Mouse (Mus musculus): ENCODE data around the gene Mllt1. TPM values are rescaled to one million over a fixed set of nuclear protein-coding genes. Genes with fewer than 3 reads are reported as not detected.

Mllt1 gene
- polyA plus RNA-seq, 1 experiment from 2014 or later = 13.7 TPM

GRCm38 (mm10) chr17:56869481-56869977 lies 65.7 kb downstream of the Mllt1 start:
- H3K4me2 ChIP-seq (replicated peaks; ENCODE audit: low read depth) = no peak overlapping the region
- 73% methylated on average over 9 of the region's 9 CpGs for WGBS
- no peak for DNase-seq (ENCODE audit: low spot score)
- H3K9me3 ChIP-seq (ENCODE audit: control insufficient read depth, low read length) = no peaks in the 10 kb centered on the region
- H3K27me3 ChIP-seq (ENCODE audit: control insufficient read depth, insufficient read depth, low read length) = no peaks in the 10 kb centered on the region
- H3K36me3 ChIP-seq (ENCODE audit: control insufficient read depth, insufficient read depth, low read length) = no peaks in the 10 kb centered on the region
- H3K4me1 ChIP-seq (replicated peaks; ENCODE audit: control insufficient read depth, insufficient read depth) = no peaks in the 10 kb centered on the region
- no peak for TF ChIP-seq EP300 (optimal IDR thresholded peaks at IDR 0.05)
- no peak overlapping the region for H3K9ac ChIP-seq (ENCODE audit: low read length)
- no peak overlapping the region for H3K4me3 ChIP-seq (ENCODE audit: low read depth, low read length)
- ATAC-seq (ENCODE audit: low FRiP score, low TSS enrichment) = no peak
- H3K27ac ChIP-seq (replicated peaks) = no peak overlapping the region

DNA sequence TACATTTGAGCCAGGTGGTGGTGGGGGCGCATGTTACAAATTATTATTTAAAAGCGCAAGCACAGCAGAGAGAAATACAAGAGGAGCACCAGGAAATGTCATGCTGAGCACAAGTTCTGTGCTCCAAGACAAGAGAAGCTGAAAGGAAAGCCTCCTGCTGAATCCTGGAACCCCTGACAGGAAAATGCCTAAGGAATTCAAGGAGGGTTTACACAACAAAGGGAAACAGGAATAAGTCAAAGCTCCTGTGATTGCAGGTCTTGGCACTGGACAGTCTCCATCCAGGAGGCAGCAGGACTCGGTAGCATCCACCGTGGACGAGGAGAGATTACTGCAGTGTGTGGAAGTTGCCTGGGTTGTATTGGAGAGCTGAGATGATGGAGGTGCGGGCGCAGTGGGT lies 69.1 kb downstream of the Mllt1 start:
- TF ChIP-seq CTCF (IDR thresholded peaks at IDR 0.05; ENCODE audit: low read depth) (no peak), EP300 (optimal IDR thresholded peaks at IDR 0.05) (no peak)
- no peaks in the 10 kb centered on the region for H3K9me3 ChIP-seq (ENCODE audit: control insufficient read depth, low read length)
- no peak for DNase-seq (ENCODE audit: low spot score)

DNA sequence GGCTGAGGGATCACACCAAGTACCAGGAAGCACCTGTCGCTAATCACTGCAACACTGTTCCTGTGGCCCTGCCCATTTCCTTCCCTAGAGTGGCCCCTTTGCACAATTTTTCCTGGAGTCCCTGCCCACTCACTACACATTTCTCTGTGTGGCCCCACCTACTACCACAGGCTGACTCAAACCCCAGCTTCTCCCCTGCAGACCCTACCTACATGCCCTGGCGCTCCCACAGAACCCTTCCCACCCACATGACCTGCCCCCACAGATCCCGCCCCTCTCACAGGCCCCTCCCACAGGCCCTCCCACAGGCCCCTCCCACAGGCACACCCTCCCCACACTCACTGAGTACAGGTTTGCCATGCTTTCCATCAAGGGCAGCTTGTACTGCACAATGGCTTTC lies 74.0 kb downstream of the Mllt1 start:
- H3K9ac ChIP-seq (ENCODE audit: low read length) = no peak overlapping the region
- no peak overlapping the region for H3K27ac ChIP-seq (replicated peaks)
- ATAC-seq (ENCODE audit: low FRiP score, low TSS enrichment) = peak; percentile 71
- no peak overlapping the region for H3K4me3 ChIP-seq (ENCODE audit: low read depth, low read length)
- TF ChIP-seq CTCF (IDR thresholded peaks at IDR 0.05; ENCODE audit: low read depth) = no peak
- TF ChIP-seq EP300 (optimal IDR thresholded peaks at IDR 0.05) = no peak
- no peaks in the 10 kb centered on the region for H3K27me3 ChIP-seq (ENCODE audit: control insufficient read depth, insufficient read depth, low read length)
- no peaks in the 10 kb centered on the region for H3K4me1 ChIP-seq (replicated peaks; ENCODE audit: control insufficient read depth, insufficient read depth)
- peak; percentile 59 for DNase-seq (ENCODE audit: low spot score)
- no peaks in the 10 kb centered on the region for H3K9me3 ChIP-seq (ENCODE audit: control insufficient read depth, low read length)
- H3K4me2 ChIP-seq (replicated peaks; ENCODE audit: low read depth) = no peak overlapping the region
- H3K36me3 ChIP-seq (ENCODE audit: control insufficient read depth, insufficient read depth, low read length) = no peaks in the 10 kb centered on the region
- 31% methylated on average over 3 of the region's 3 CpGs for WGBS

More for the DNA sequence above, 69.1 kb downstream of the Mllt1 start:
- H3K4me1 ChIP-seq (replicated peaks; ENCODE audit: control insufficient read depth, insufficient read depth) = no peaks in the 10 kb centered on the region
- no peak overlapping the region for H3K9ac ChIP-seq (ENCODE audit: low read length)
- WGBS = 78% methylated on average over 7 of the region's 7 CpGs
- H3K4me2 ChIP-seq (replicated peaks; ENCODE audit: low read depth) = no peak overlapping the region
- no peak overlapping the region for H3K4me3 ChIP-seq (ENCODE audit: low read depth, low read length)
- H3K27me3 ChIP-seq (ENCODE audit: control insufficient read depth, insufficient read depth, low read length) = no peaks in the 10 kb centered on the region
- no peak for ATAC-seq (ENCODE audit: low FRiP score, low TSS enrichment)
- H3K36me3 ChIP-seq (ENCODE audit: control insufficient read depth, insufficient read depth, low read length) = no peaks in the 10 kb centered on the region
- no peak overlapping the region for H3K27ac ChIP-seq (replicated peaks)

GRCm38 (mm10) chr17:56858922-56859321 lies 76.3 kb downstream of the Mllt1 start:
- peak; percentile 25 for DNase-seq (ENCODE audit: low spot score)
- peak overlapping the region; percentile 80; the same call in 1 of the 2 replicates for H3K27ac ChIP-seq (replicated peaks)

DNA sequence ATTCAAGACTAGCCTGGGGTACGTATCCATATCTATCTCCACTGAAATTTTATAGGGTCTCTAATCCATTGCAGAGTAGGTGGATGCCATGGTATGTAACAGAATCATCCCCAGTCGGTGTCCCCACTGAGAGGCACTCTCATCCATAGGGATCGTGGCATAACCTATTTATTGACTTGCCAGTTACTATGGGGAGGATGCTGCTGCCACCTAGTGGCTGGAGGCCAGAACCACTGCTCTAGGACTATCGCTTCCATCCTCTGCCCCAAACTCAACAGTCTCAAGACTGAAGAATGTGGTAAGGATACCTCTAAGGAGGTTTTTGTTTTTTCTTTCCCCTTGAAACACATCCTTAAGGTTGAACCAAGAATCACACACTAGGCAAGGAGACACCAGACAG lies 77.0 kb downstream of the Mllt1 start:
- no peaks in the 10 kb centered on the region for H3K27me3 ChIP-seq (ENCODE audit: control insufficient read depth, insufficient read depth, low read length)
- no peaks in the 10 kb centered on the region for H3K36me3 ChIP-seq (ENCODE audit: control insufficient read depth, insufficient read depth, low read length)
- DNase-seq (ENCODE audit: low spot score) (peak; percentile 76), ATAC-seq (ENCODE audit: low FRiP score, low TSS enrichment) (peak; percentile 58; the same call in 1 of the 2 replicates)
- 51% methylated on average over 4 of the region's 4 CpGs for WGBS
- H3K27ac ChIP-seq (replicated peaks) = peak overlapping the region; percentile 80
- no peaks in the 10 kb centered on the region for H3K4me1 ChIP-seq (replicated peaks; ENCODE audit: control insufficient read depth, insufficient read depth)
- no peaks in the 10 kb centered on the region for H3K9me3 ChIP-seq (ENCODE audit: control insufficient read depth, low read length)
- H3K9ac ChIP-seq (ENCODE audit: low read length) = no peak overlapping the region
- no peak overlapping the region for H3K4me2 ChIP-seq (replicated peaks; ENCODE audit: low read depth)
- H3K4me3 ChIP-seq (ENCODE audit: low read depth, low read length) = no peak overlapping the region
- peak; percentile 91 for TF ChIP-seq CTCF (IDR thresholded peaks at IDR 0.05; ENCODE audit: low read depth)
- TF ChIP-seq EP300 (optimal IDR thresholded peaks at IDR 0.05) = no peak

More at GRCm38 (mm10) chr17:56858922-56859321, 76.3 kb downstream of the Mllt1 start:
- Histone ChIP-seq H3K4me1 (replicated peaks; ENCODE audit: control insufficient read depth, insufficient read depth) (no peaks in the 10 kb centered on the region), H3K9ac (ENCODE audit: low read length) (no peak overlapping the region), H3K4me3 (ENCODE audit: low read depth, low read length) (no peak overlapping the region), H3K4me2 (replicated peaks; ENCODE audit: low read depth) (no peak overlapping the region), H3K9me3 (ENCODE audit: control insufficient read depth, low read length) (no peaks in the 10 kb centered on the region), H3K27me3 (ENCODE audit: control insufficient read depth, insufficient read depth, low read length) (no peaks in the 10 kb centered on the region), H3K36me3 (ENCODE audit: control insufficient read depth, insufficient read depth, low read length) (no peaks in the 10 kb centered on the region)
- TF ChIP-seq CTCF (IDR thresholded peaks at IDR 0.05; ENCODE audit: low read depth) (no peak), EP300 (optimal IDR thresholded peaks at IDR 0.05) (no peak)
- WGBS = 31% methylated on average over 7 of the region's 7 CpGs
- peak; percentile 57; the same call in 1 of the 2 replicates for ATAC-seq (ENCODE audit: low FRiP score, low TSS enrichment)

DNA sequence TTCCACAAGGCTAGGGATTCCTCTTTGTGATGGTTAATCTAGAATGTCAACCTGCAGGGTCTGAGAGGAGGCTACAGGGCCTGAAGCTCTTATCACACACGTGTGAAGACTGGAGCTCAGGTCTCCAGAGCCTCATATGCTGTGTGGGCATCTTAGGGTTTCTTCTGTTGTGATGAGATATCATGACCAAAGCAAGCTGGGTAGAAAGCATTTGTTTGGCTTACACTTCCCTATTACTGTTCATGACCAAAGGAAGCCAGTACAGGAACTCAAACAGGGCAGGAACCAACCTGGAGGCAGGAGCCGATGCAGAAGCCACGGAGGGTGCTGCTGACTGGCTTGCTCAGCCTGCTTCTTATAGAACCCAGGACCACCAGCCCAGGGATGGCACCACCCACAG lies 79.8 kb downstream of the Mllt1 start:
- H3K27ac ChIP-seq (replicated peaks) = no peak overlapping the region
- H3K4me3 ChIP-seq (ENCODE audit: low read depth, low read length) = no peak overlapping the region
- 82% methylated on average over 3 of the region's 3 CpGs for WGBS
- H3K4me2 ChIP-seq (replicated peaks; ENCODE audit: low read depth) = no peak overlapping the region
- no peaks in the 10 kb centered on the region for H3K27me3 ChIP-seq (ENCODE audit: control insufficient read depth, insufficient read depth, low read length)
- H3K4me1 ChIP-seq (replicated peaks; ENCODE audit: control insufficient read depth, insufficient read depth) = no peaks in the 10 kb centered on the region
- no peak for ATAC-seq (ENCODE audit: low FRiP score, low TSS enrichment)
- TF ChIP-seq CTCF (IDR thresholded peaks at IDR 0.05; ENCODE audit: low read depth) = no peak
- TF ChIP-seq EP300 (optimal IDR thresholded peaks at IDR 0.05) = no peak
- H3K36me3 ChIP-seq (ENCODE audit: control insufficient read depth, insufficient read depth, low read length) = no peaks in the 10 kb centered on the region
- DNase-seq (ENCODE audit: low spot score) = no peak
- H3K9me3 ChIP-seq (ENCODE audit: control insufficient read depth, low read length) = no peaks in the 10 kb centered on the region
- H3K9ac ChIP-seq (ENCODE audit: low read length) = no peak overlapping the region

Data from stomach, postnatal 0 days (tissue).